Mouse (Mus musculus) gastrocnemius, postnatal 14 days (tissue): ENCODE results near the gene Mef2d. TPM values are rescaled to one million over a fixed set of nuclear protein-coding genes. Genes with fewer than 3 reads are reported as not detected.

ENCODE experiments used
- DNase-seq: peaks from one replicate; pipeline ENCODE4 v3.0.0; 2021; ENCODE audit warnings: mixed read lengths
- intact Hi-C: fragments of 180-260 bp; cut with DNase I; formaldehyde crosslinking; loops from one replicate; pipeline ENCODE4 v1.15.1; 2025; ENCODE audit warnings: low total_unique reads
- total RNA-seq, 2 experiments: library from RNA; stranded (reverse); gene quantifications; 2 replicates each; pipeline ENCODE4 v1.2.3; 2021

Gene Mef2d
- total RNA-seq, 2 experiments from 2014 or later = 136 to 137 TPM

- intact Hi-C loops = loop anchor here (5.0 kb wide), 1 partner anchor 36 kb away; no protein-coding TSS in a partner anchor
- DNase-seq = peak; percentile 61
These were observed 8.9 kb upstream of the Mef2d start for GRCm38 (mm10) chr3:88133187-88133771.

- intact Hi-C loops = loop anchor here (5.0 kb wide), 1 partner anchor 46 kb away; no protein-coding TSS in a partner anchor
These were observed 5.8 kb upstream of the Mef2d start for GRCm38 (mm10) chr3:88136346-88136745.

GRCm38 (mm10) chr3:88136945-88137494 is 5.2 kb upstream of the Mef2d start:
- intact Hi-C loops = loop anchor here (5.0 kb wide), 1 partner anchor 45 kb away; no protein-coding TSS in a partner anchor
- DNase-seq = no peak

More at GRCm38 (mm10) chr3:88136346-88136745, 5.8 kb upstream of the Mef2d start:
- DNase-seq = no peak

GRCm38 (mm10) chr3:88137821-88138220 is 4.4 kb upstream of the Mef2d start:
- intact Hi-C loops = loop anchor here (5.0 kb wide), 1 partner anchor 44 kb away; no protein-coding TSS in a partner anchor
- DNase-seq = no peak

GRCm38 (mm10) chr3:88138336-88139242 is 3.6 kb upstream of the Mef2d start:
- peak; percentile 92 for DNase-seq
- intact Hi-C loops = loop anchor here (5.0 kb wide), 1 partner anchor 44 kb away; no protein-coding TSS in a partner anchor

- intact Hi-C loops = loop anchor here (5.0 kb wide), 1 partner anchor 43 kb away; no protein-coding TSS in a partner anchor
- no peak for DNase-seq
These were observed 2.7 kb upstream of the Mef2d start for GRCm38 (mm10) chr3:88139243-88140177.

- DNase-seq = no peak
These were observed 1.8 kb upstream of the Mef2d start for GRCm38 (mm10) chr3:88140178-88140902.

GRCm38 (mm10) chr3:88140903-88141430 is 1.2 kb upstream of the Mef2d start:
- intact Hi-C loops = no loop called here

More at GRCm38 (mm10) chr3:88140178-88140902, 1.8 kb upstream of the Mef2d start:
- intact Hi-C loops = no loop called here

GRCm38 (mm10) chr3:88141439-88141786 is 759 bp upstream of the Mef2d start:
- intact Hi-C loops = no loop called here
- no peak for DNase-seq

More at GRCm38 (mm10) chr3:88140903-88141430, 1.2 kb upstream of the Mef2d start:
- DNase-seq = no peak

GRCm38 (mm10) chr3:88142546-88142915 is 359 bp downstream of the Mef2d start:
- peak; percentile 69 for DNase-seq
- intact Hi-C loops = no loop called here

GRCm38 (mm10) chr3:88142916-88143771 is 972 bp downstream of the Mef2d start:
- intact Hi-C loops = no loop called here
- peak; percentile 71 for DNase-seq

- intact Hi-C loops = no loop called here
- DNase-seq = peak; percentile 66
These were observed 1.9 kb downstream of the Mef2d start for GRCm38 (mm10) chr3:88143961-88144486.

- intact Hi-C loops = no loop called here
- DNase-seq = no peak
These were observed 2.7 kb downstream of the Mef2d start for GRCm38 (mm10) chr3:88144648-88145410.

- peak; percentile 69 for DNase-seq
- intact Hi-C loops = no loop called here
These were observed 3.2 kb downstream of the Mef2d start for GRCm38 (mm10) chr3:88145411-88145782.

GRCm38 (mm10) chr3:88145952-88146351 is 3.8 kb downstream of the Mef2d start:
- intact Hi-C loops = no loop called here
- peak; percentile 52 for DNase-seq

GRCm38 (mm10) chr3:88146376-88147112 is 4.4 kb downstream of the Mef2d start:
- DNase-seq = no peak
- intact Hi-C loops = no loop called here
